Mouse (Mus musculus): ENCODE results near the gene Adcy6. TPM values are rescaled to one million over a fixed set of nuclear protein-coding genes. Genes with fewer than 3 reads are reported as not detected.

The Adcy6 gene
- total RNA-seq (2012; rRNA removed): 9.0 and 15.3 TPM in 2 replicates

DNA sequence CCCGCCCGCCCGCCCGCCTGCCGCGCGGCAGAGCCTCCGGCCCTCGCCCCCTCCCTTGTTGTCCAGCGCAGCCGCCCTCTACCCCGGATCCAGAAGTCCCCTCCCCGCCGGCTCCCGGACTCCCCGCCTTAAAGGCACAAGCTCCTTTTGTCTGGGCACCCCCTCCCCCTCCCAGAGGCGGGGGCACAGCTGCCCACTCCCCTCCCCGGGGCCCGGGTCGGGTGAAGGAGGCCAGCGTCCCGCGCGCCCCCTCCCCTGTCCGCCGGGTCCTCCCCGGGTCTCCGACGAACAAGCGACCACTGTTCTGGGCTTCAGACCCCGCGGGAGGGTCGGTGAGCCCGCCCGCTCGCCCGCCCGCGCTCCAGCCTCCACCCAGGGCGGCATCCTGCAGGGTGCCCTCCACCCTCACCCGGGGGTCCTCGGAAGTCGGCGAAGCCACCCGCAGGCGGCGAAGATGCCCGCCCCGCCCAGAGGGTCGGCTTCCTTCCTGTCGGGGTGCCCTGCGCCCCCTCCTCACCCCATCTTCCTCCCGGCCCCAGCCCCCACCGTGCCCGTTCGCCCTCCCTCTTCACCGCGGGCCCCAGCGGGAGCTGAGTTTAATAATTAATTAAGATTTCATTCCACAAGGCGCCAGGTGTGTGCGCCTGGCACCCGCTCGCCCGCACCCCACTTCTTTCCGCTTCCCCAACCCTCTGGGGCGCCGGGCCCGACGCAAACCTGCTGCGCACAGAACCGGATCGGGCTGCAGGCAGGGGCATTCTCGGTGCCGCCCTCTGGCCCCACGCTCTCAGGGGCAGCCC is at the start of gene Adcy6:
Gene Adcy6 (minus strand): TSS at position 746 of the 800 bp plus-strand sequence.
- TF ChIP-seq ZC3H11A (IDR thresholded peaks at IDR 0.05; ENCODE audit: borderline replicate concordance, low read depth, low read length) (no peak), CHD2 (IDR thresholded peaks at IDR 0.05; ENCODE audit: low read depth, low read length) (no peak), HCFC1 (IDR thresholded peaks at IDR 0.05; ENCODE audit: borderline replicate concordance, insufficient read depth, low read length) (no peak), ZNF384 (IDR thresholded peaks at IDR 0.05; ENCODE audit: low read depth, low read length) (no peak)
- H3K9ac ChIP-seq (ENCODE audit: insufficient read depth, low read depth, low read length, poor library complexity, severe bottlenecking): peak within 1 kb of the TSS; percentile 68
- no peak within 1 kb of the TSS for H3K27ac ChIP-seq (ENCODE audit: insufficient read depth, low read depth, low read length, poor library complexity, severe bottlenecking)
- no peaks in the 10 kb centered on the region for H3K9me3 ChIP-seq (ENCODE audit: control insufficient read depth, insufficient read depth, low read depth, low read length)
- no peaks in the 10 kb centered on the region for H3K36me3 ChIP-seq (ENCODE audit: control insufficient read depth, insufficient read depth, low read length, poor library complexity, severe bottlenecking)
- in situ Hi-C loops (cut with MboI; ENCODE audit: low sequenced_read_pairs in 2 of 2, unreplicated experiment in 2 of 2): no loop called here
- H3K4me1 ChIP-seq (ENCODE audit: control insufficient read depth in 2 of 2, insufficient read depth in 2 of 2, low read length in 2 of 2, poor library complexity in 1 of 2): peaks cover 0 to 2% of the 10 kb centered on the region in 2 experiments; a peak in 1 of 4 replicates
- peak within 1 kb of the TSS; percentile 84 to 85 for H3K4me3 ChIP-seq (ENCODE audit: insufficient read depth in 1 of 2, low read depth in 1 of 2, low read length in 2 of 2, poor library complexity in 1 of 2, severe bottlenecking in 1 of 2)
- DNase-seq (ENCODE audit: low read depth, low spot score): no peak

DNA sequence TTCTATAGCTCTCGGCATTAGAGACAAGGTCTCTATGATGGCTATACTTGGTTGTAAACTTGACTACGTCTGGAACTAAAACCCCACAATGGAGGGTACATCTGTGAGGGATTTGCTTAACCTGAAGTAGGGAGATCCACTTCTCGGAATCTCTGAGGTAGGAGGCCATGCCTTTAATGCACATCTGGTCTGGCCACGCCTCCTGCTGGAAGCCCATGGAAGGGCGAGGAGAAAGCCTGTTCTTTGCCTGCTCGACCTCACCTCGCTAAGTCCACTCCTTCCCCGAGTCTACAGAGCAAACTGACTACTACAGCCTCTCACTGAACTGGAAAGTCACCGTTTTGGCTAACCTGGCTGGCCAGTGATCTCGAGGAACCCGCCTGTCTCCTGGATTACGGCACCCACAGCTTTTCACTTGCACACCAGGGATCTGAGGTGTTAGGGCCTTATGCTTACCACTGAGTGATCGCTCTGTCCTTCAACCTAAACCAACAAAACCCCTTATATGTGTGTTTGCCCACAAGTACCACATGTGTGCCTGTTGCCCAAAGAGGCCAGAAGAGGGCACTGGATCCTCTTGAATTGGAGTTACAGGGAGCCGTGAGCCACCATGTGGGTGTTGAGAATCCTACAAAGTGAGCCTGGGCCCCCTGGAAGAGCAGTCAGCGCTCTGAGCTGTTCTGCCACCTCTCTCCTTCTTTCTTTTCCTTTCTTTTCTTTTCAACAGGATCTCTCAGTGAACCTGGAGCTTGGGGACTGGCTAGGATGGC is 47.3 kb upstream of the Adcy6 start:
- in situ Hi-C loops (cut with MboI; ENCODE audit: low sequenced_read_pairs in 2 of 2, unreplicated experiment in 2 of 2): no loop called here
- H3K4me3 ChIP-seq (ENCODE audit: insufficient read depth in 1 of 2, low read depth in 1 of 2, low read length in 2 of 2, poor library complexity in 1 of 2, severe bottlenecking in 1 of 2): no peak overlapping the region

DNA sequence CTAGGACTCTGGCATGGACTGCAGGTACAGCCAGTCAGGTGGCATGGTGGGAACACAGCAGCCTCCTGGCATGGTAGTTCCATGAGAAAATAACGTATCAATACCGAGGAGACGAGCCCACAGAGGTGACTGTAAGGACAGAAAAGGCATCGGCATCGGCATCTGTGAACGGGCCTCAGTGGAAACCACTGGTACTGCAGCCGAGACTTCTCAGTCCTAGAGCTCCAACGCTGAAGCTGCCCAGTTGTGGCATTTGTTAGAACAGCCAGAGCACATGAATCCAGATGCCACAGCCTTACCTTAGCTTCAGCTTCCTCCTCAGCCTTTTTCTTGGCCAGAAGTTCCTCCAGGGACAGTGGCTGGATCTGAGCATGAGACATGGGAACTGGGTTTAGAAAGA is 42.3 kb upstream of the Adcy6 start:
- no peaks in the 10 kb centered on the region for H3K4me1 ChIP-seq (ENCODE audit: control insufficient read depth in 2 of 2, insufficient read depth in 2 of 2, low read length in 2 of 2, poor library complexity in 1 of 2)
- no peak overlapping the region for H3K4me3 ChIP-seq (ENCODE audit: insufficient read depth in 1 of 2, low read depth in 1 of 2, low read length in 2 of 2, poor library complexity in 1 of 2, severe bottlenecking in 1 of 2)
- no peaks in the 10 kb centered on the region for H3K9me3 ChIP-seq (ENCODE audit: control insufficient read depth, insufficient read depth, low read depth, low read length)
- H3K9ac ChIP-seq (ENCODE audit: insufficient read depth, low read depth, low read length, poor library complexity, severe bottlenecking): no peak overlapping the region
- peaks cover 75% of the 10 kb centered on the region for H3K36me3 ChIP-seq (ENCODE audit: control insufficient read depth, insufficient read depth, low read length, poor library complexity, severe bottlenecking)
- no peak for TF ChIP-seq MAFK (IDR thresholded peaks at IDR 0.05; ENCODE audit: insufficient read depth, low read depth, low read length)
- TF ChIP-seq ZNF384 (IDR thresholded peaks at IDR 0.05; ENCODE audit: low read depth, low read length): no peak
- in situ Hi-C loops (cut with MboI; ENCODE audit: low sequenced_read_pairs in 2 of 2, unreplicated experiment in 2 of 2): no loop called here
- DNase-seq (ENCODE audit: low read depth, low spot score): no peak
- no peak overlapping the region; the same call in 1 of the 2 replicates for H3K27ac ChIP-seq (ENCODE audit: insufficient read depth, low read depth, low read length, poor library complexity, severe bottlenecking)

More for the DNA sequence above, 47.3 kb upstream of the Adcy6 start:
- no peaks in the 10 kb centered on the region for H3K9me3 ChIP-seq (ENCODE audit: control insufficient read depth, insufficient read depth, low read depth, low read length)
- DNase-seq (ENCODE audit: low read depth, low spot score): no peak
- H3K4me1 ChIP-seq (ENCODE audit: control insufficient read depth in 2 of 2, insufficient read depth in 2 of 2, low read length in 2 of 2, poor library complexity in 1 of 2): no peaks in the 10 kb centered on the region
- TF ChIP-seq ZNF384 (IDR thresholded peaks at IDR 0.05; ENCODE audit: low read depth, low read length) (no peak), HCFC1 (IDR thresholded peaks at IDR 0.05; ENCODE audit: borderline replicate concordance, insufficient read depth, low read length) (no peak), ZC3H11A (IDR thresholded peaks at IDR 0.05; ENCODE audit: borderline replicate concordance, low read depth, low read length) (no peak), CHD2 (IDR thresholded peaks at IDR 0.05; ENCODE audit: low read depth, low read length) (no peak), MAFK (IDR thresholded peaks at IDR 0.05; ENCODE audit: insufficient read depth, low read depth, low read length) (no peak)
- H3K27ac ChIP-seq (ENCODE audit: insufficient read depth, low read depth, low read length, poor library complexity, severe bottlenecking): no peak overlapping the region
- H3K9ac ChIP-seq (ENCODE audit: insufficient read depth, low read depth, low read length, poor library complexity, severe bottlenecking): no peak overlapping the region
- peaks cover 52% of the 10 kb centered on the region for H3K36me3 ChIP-seq (ENCODE audit: control insufficient read depth, insufficient read depth, low read length, poor library complexity, severe bottlenecking)

DNA sequence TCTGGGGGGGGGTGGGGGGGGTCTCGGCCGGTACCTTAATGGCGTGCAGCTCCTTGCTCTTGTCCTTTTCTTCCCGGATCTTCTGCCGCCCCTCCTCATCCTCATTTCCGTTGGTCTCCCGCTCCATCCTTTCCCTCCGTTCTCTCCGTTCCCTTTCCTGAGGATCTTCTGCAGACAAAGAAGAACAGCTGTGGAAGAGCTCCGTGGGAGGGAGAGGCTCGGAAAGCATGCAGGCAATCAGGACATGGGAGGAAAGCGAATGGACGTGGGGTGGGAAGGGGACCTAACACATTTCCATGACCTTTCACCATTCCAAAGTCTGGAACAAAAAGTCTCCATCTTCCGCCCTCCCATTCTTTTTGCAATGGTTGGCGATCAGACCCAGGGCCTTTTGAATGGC is 41.6 kb upstream of the Adcy6 start:
- no peak for DNase-seq (ENCODE audit: low read depth, low spot score)
- no peaks in the 10 kb centered on the region for H3K9me3 ChIP-seq (ENCODE audit: control insufficient read depth, insufficient read depth, low read depth, low read length)
- TF ChIP-seq HCFC1 (IDR thresholded peaks at IDR 0.05; ENCODE audit: borderline replicate concordance, insufficient read depth, low read length): no peak
- no peak for TF ChIP-seq CHD2 (IDR thresholded peaks at IDR 0.05; ENCODE audit: low read depth, low read length)
- TF ChIP-seq ZC3H11A (IDR thresholded peaks at IDR 0.05; ENCODE audit: borderline replicate concordance, low read depth, low read length): no peak
- TF ChIP-seq ZNF384 (IDR thresholded peaks at IDR 0.05; ENCODE audit: low read depth, low read length): no peak
- no peak for TF ChIP-seq MAFK (IDR thresholded peaks at IDR 0.05; ENCODE audit: insufficient read depth, low read depth, low read length)

More for the DNA sequence above, 41.6 kb upstream of the Adcy6 start:
- no peak overlapping the region for H3K27ac ChIP-seq (ENCODE audit: insufficient read depth, low read depth, low read length, poor library complexity, severe bottlenecking)
- peaks cover 75% of the 10 kb centered on the region for H3K36me3 ChIP-seq (ENCODE audit: control insufficient read depth, insufficient read depth, low read length, poor library complexity, severe bottlenecking)
- H3K4me3 ChIP-seq (ENCODE audit: insufficient read depth in 1 of 2, low read depth in 1 of 2, low read length in 2 of 2, poor library complexity in 1 of 2, severe bottlenecking in 1 of 2): no peak overlapping the region
- H3K9ac ChIP-seq (ENCODE audit: insufficient read depth, low read depth, low read length, poor library complexity, severe bottlenecking): no peak overlapping the region
- H3K4me1 ChIP-seq (ENCODE audit: control insufficient read depth in 2 of 2, insufficient read depth in 2 of 2, low read length in 2 of 2, poor library complexity in 1 of 2): no peaks in the 10 kb centered on the region
- in situ Hi-C loops (cut with MboI; ENCODE audit: low sequenced_read_pairs in 2 of 2, unreplicated experiment in 2 of 2): no loop called here
